Mouse (Mus musculus) stomach, embryonic 15.5 days (tissue): ENCODE measurements around the gene Kif21a. TPM values are rescaled to one million over a fixed set of nuclear protein-coding genes. Genes with fewer than 3 reads are reported as not detected.

Source experiments
- ATAC-seq: fragments of 200-750 bp; cut with Nextera tagmentation; 2 replicates; pipeline ENCODE4 v1.8.0; 2017; ENCODE audit warnings: low read depth, moderate number of reproducible peaks, moderate TSS enrichment; ENCODE audit not compliant: insufficient read depth, low FRiP score
- H3K27ac ChIP-seq: fragments of 300-500 bp; sonication (generic); 2 replicates; pipeline ENCODE4 v1.5.1; 2015; ENCODE audit warnings: mild to moderate bottlenecking, inconsistent platforms
- H3K27me3 ChIP-seq: fragments of 300-500 bp; sonication (generic); replicated peaks from 2 replicates; pipeline ENCODE4 v1.6.1; 2015; ENCODE audit warnings: inconsistent platforms
- H3K36me3 ChIP-seq: fragments of 300-500 bp; sonication (generic); 2 replicates; pipeline ENCODE4 v1.6.1; 2015; ENCODE audit warnings: inconsistent platforms
- H3K4me1 ChIP-seq: fragments of 300-500 bp; sonication (generic); 2 replicates; pipeline ENCODE4 v1.6.1; 2015; ENCODE audit warnings: inconsistent platforms
- H3K4me2 ChIP-seq: fragments of 300-500 bp; sonication (generic); 2 replicates; pipeline ENCODE4 v1.6.1; 2015; ENCODE audit warnings: mild to moderate bottlenecking, inconsistent platforms
- H3K4me3 ChIP-seq: fragments of 300-500 bp; sonication (generic); replicated peaks from 2 replicates; pipeline ENCODE4 v1.5.1; 2015; ENCODE audit warnings: inconsistent platforms
- H3K9ac ChIP-seq: fragments of 300-500 bp; sonication (generic); 2 replicates; pipeline ENCODE4 v1.6.1; 2015; ENCODE audit warnings: inconsistent platforms
- H3K9me3 ChIP-seq: fragments of 300-500 bp; sonication (generic); 2 replicates; pipeline ENCODE4 v1.6.1; 2016; ENCODE audit warnings: inconsistent platforms
- WGBS: fragments of 180-500 bp; shearing (Covaris S2); methylation state at CpG from one replicate; pipeline ENCODE4 v1.1.7; 2015; 5-methylcytosine and 5-hydroxymethylcytosine counted together
- polyA plus RNA-seq: library from polyadenylated mRNA; unstranded; fragments of >200 nt; fragmentation: Nextera tagmentation; extraction: Ambion mirVana; gene quantifications from 2 replicates; pipeline ENCODE4 v1.2.1, GENCODE M21; 2015

Kif21a gene
- polyA plus RNA-seq, 1 experiment from 2014 or later = 18.3 TPM

DNA sequence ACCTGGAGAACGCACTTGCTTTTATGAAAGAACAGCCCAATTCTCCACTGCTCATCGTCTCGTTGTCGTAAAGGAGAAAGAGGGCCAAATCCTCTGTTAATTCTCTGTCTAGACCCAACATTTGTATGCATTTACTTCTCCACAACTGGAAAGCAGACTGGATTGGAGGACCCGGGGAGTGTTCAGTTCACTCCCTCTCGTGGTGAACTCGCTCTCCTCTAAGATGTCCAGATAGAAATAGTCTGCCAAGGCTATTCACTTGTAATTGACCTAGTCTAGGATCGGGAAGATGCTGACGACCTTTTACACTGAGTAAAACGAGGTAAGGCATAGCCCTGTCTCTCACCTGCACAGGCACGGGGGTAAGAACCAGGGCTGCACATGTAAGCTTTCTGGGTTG is 2.1 kb downstream of the Kif21a start:
- WGBS = 81% methylated on average over 11 of the region's 11 CpGs
- H3K4me3 ChIP-seq = no peak overlapping the region
- no peak overlapping the region for H3K27ac ChIP-seq

DNA sequence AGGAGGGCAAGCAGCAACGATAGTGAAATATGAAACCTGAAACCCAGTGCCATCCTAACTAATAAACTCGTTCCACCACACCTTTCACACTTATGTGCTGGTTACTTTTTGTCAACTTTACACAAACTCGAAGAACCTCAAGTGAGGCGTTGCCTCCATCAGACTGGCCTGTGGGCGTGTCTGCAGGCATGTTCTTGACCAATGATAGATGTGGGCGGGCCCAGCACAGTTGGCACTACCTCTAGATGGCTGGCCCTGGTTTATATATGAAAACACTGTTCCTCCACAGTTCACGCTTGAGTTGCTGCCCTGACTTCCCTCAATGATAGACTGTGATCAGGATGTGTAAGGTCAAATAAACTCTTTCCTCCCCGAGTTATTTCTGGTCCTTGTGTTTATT is 3.2 kb downstream of the Kif21a start:
- Histone ChIP-seq H3K27ac (no peak overlapping the region), H3K9ac (no peak overlapping the region), H3K36me3 (no peaks in the 10 kb centered on the region), H3K4me2 (no peak overlapping the region), H3K9me3 (no peaks in the 10 kb centered on the region), H3K27me3 (no peaks in the 10 kb centered on the region), H3K4me1 (0 out of 2 replicates have a peak, but pooled peaks cover 2% of the 10 kb centered on the region), H3K4me3 (no peak overlapping the region)
- WGBS = 58% methylated on average over 8 of the region's 8 CpGs
- no peak for ATAC-seq

More for the DNA sequence above, 2.1 kb downstream of the Kif21a start:
- Histone ChIP-seq H3K36me3 (no peaks in the 10 kb centered on the region), H3K4me1 (0 out of 2 replicates have a peak, but pooled peaks cover 2% of the 10 kb centered on the region), H3K9me3 (no peaks in the 10 kb centered on the region), H3K9ac (no peak overlapping the region), H3K27me3 (no peaks in the 10 kb centered on the region), H3K4me2 (no peak overlapping the region)
- no peak for ATAC-seq

DNA sequence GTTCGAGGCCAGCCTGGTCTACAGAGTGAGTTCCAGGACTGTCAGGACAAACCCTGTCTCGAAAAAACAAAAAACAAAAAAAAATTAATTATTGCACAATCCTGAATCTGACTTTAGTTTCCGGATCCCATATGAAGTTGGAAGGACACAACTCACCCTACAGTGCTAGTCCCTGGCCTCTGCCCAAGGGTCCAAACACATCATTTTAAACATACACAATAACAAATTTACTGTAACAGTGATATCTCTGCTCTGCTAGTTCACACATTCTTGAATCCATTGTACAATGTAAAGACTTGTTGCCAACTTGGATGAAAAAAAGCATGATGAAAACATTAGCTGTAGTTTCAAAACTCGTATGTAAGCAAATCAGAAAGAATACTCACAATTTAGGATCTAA is 6.5 kb downstream of the Kif21a start:
- H3K9me3 ChIP-seq = no peaks in the 10 kb centered on the region
- 82% methylated on average over 4 of the region's 4 CpGs for WGBS
- ATAC-seq = no peak

DNA sequence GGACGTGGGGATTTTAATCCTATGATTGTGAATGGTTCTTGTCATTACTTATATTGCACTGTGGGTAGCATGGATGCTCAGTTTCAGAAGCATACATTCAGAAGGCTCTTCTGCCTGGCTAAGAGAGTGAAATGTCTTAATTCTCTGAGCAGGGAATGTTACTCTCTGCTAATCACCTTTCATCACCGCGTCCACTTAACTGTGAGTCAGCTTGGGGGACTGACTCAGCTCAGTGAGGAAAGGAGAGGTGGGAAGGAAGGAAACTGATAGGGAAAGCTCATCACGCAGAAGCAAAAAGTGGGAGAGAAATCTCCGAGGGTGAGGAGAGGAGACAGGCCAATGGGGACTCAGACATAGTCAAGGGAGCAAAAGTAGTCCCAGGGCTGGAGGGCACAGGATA is 10.9 kb downstream of the Kif21a start:
- no peak for ATAC-seq

More for the DNA sequence above, 6.5 kb downstream of the Kif21a start:
- Histone ChIP-seq H3K9ac (no peak overlapping the region), H3K4me2 (no peak overlapping the region), H3K36me3 (no peaks in the 10 kb centered on the region), H3K27ac (no peak overlapping the region), H3K4me3 (no peak overlapping the region), H3K27me3 (no peaks in the 10 kb centered on the region), H3K4me1 (no peaks in the 10 kb centered on the region)

DNA sequence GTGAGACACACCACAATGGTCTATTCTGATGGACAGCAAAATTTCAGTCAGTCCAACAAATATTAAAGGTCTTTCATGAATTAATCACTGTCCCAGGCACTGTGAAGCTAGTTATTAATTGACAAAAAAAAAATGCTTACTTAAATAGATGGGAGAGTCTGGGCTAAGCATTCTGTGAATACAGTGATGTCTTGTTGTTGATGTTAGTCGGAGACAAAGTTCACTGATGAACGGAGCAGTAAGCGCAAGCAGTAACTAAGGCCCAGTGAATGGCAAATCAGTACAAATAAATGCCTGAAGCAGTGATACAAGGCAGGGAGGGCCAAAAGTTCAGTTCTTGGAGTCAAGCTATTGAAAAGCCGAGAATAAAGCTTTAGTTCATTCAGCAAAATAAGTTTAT is 15.7 kb downstream of the Kif21a start:
- no peaks in the 10 kb centered on the region for H3K27me3 ChIP-seq
- no peak for ATAC-seq
- no peaks in the 10 kb centered on the region for H3K36me3 ChIP-seq
- no peaks in the 10 kb centered on the region for H3K9me3 ChIP-seq
- no peak overlapping the region for H3K4me3 ChIP-seq
- H3K9ac ChIP-seq = no peak overlapping the region
- H3K27ac ChIP-seq = no peak overlapping the region
- no peaks in the 10 kb centered on the region for H3K4me1 ChIP-seq
- 50% methylated on average over 4 of the region's 4 CpGs for WGBS
- no peak overlapping the region for H3K4me2 ChIP-seq

More for the DNA sequence above, 10.9 kb downstream of the Kif21a start:
- Histone ChIP-seq H3K4me1 (no peaks in the 10 kb centered on the region), H3K36me3 (no peaks in the 10 kb centered on the region), H3K27me3 (no peaks in the 10 kb centered on the region), H3K4me2 (no peak overlapping the region), H3K9ac (no peak overlapping the region), H3K27ac (no peak overlapping the region), H3K4me3 (no peak overlapping the region), H3K9me3 (no peaks in the 10 kb centered on the region)
- 69% methylated on average over 5 of the region's 5 CpGs for WGBS

DNA sequence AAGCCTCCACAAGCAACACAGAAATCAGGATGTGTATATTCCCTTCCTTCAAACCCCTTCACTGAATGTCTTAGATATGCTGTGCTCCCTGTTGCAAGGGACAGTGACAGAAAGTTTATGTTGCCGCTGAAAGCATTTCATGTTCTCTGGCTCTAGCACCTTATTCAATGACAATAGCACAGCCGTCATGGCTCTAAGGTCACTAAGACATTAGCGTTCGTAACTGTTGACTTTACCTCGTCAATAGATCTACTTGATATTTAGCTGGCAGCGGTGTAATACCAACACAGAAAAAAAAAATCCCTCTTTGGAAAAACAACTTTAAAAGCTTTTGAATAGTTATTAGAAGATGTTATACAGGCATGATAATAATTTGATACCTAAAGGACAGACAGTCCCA is 16.2 kb downstream of the Kif21a start:
- Histone ChIP-seq H3K4me1 (no peaks in the 10 kb centered on the region), H3K4me2 (no peak overlapping the region), H3K27ac (no peak overlapping the region), H3K4me3 (no peak overlapping the region), H3K9ac (no peak overlapping the region), H3K36me3 (no peaks in the 10 kb centered on the region), H3K27me3 (no peaks in the 10 kb centered on the region), H3K9me3 (no peaks in the 10 kb centered on the region)
- no peak for ATAC-seq
- WGBS = 59% methylated on average over 6 of the region's 6 CpGs

DNA sequence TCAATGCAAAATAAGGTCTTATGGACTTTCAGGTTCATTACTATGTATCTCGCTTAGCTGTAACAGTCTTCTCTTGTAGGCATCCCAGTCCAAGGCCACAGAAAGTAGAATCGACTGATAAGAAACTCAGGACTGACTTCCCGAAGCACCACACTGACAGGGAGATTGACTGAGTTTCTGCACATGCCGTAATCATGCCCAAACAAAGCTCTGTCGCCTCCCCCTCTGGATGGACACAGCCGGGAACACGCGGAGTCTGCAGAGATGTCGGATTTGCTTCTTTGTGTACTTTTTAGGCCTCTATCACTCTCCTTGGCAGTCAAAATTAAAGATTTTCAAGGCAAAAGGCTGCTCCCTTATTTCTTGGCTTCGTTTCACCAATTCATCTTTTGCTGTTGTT is 20.8 kb downstream of the Kif21a start:
- Histone ChIP-seq H3K9me3 (no peaks in the 10 kb centered on the region), H3K36me3 (no peaks in the 10 kb centered on the region), H3K4me2 (peak overlapping the region; percentile 8; the same call in 1 of the 2 replicates), H3K9ac (no peak overlapping the region), H3K4me1 (no peaks in the 10 kb centered on the region), H3K27ac (peak overlapping the region; percentile 2; the same call in 1 of the 2 replicates), H3K4me3 (no peak overlapping the region), H3K27me3 (no peaks in the 10 kb centered on the region)
- 50% methylated on average over 10 of the region's 10 CpGs for WGBS
- no peak for ATAC-seq

DNA sequence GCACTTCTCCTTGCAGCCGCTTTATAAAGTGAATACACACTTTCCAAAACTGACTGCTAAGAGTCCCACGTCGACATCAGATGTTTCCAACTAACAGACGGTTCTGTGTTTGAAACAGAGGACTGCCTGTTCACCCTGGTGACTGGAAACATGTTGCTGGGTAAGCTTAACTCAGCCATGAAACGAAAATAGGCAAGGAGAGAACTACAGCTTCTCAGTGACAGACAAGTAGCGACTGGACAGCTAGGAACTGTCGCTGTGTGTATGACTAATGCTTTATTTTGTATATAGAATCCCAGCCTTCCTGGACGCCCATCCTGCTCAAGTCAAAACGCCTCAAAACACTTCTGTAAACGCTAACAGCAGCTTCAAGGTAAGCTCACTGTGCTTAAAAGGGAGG is 21.3 kb downstream of the Kif21a start:
- Histone ChIP-seq H3K9ac (no peak overlapping the region), H3K36me3 (no peaks in the 10 kb centered on the region), H3K27me3 (no peaks in the 10 kb centered on the region), H3K4me3 (no peak overlapping the region), H3K4me1 (no peaks in the 10 kb centered on the region), H3K4me2 (peak overlapping the region; percentile 8; the same call in 1 of the 2 replicates), H3K27ac (peak overlapping the region; percentile 2; the same call in 1 of the 2 replicates), H3K9me3 (no peaks in the 10 kb centered on the region)
- WGBS = 38% methylated on average over 10 of the region's 10 CpGs
- ATAC-seq = no peak

DNA sequence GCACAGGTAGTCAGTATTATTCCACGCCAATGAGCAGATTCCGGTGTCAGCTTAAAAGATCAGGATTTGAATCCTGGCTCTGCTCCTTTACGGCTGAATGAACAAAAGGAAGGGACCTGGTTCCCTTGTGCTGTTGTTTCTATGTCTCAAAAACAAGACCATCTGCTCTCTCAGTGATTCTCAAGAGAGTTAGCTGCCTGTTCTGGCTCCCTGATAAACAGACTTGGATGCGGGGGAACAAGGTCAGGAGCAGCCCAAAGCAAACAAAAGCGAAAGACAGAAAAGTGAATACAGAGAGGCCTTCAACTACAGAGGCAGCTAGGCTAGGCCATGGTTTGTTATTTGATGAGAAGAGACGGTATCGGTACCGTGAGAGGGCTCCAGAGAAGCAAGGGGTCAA is 27.5 kb downstream of the Kif21a start:
- 80% methylated on average over 8 of the region's 8 CpGs for whole genome bisulfite sequencing
- Histone ChIP-seq H3K9ac (no peak overlapping the region), H3K27ac (no peak overlapping the region), H3K9me3 (no peaks in the 10 kb centered on the region), H3K4me2 (no peak overlapping the region), H3K36me3 (no peaks in the 10 kb centered on the region), H3K4me1 (no peaks in the 10 kb centered on the region), H3K4me3 (no peak overlapping the region), H3K27me3 (no peaks in the 10 kb centered on the region)
- ATAC-seq = no peak

DNA sequence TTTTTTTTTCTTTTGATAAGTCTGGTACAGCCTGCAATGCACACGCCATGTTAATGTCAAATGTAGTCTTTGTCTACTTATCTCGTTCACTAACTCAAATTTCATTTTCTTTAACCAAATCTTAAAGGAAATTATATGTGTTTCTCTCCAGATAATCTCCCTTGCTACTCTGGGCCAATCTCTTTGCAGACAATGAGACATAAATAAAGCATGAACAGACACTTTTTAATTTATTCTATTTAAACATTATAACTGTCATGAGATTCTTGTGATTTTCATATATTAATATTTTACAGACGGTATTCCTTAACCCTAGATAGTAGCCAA is 30.9 kb downstream of the Kif21a start:
- Histone ChIP-seq H3K27me3 (no peaks in the 10 kb centered on the region), H3K27ac (no peak overlapping the region; the same call in 1 of the 2 replicates), H3K4me3 (no peak overlapping the region), H3K4me1 (no peaks in the 10 kb centered on the region), H3K36me3 (no peaks in the 10 kb centered on the region), H3K4me2 (no peak overlapping the region), H3K9me3 (no peaks in the 10 kb centered on the region), H3K9ac (no peak overlapping the region)
- no peak for ATAC-seq
- 63% methylated on average over 3 of the region's 3 CpGs for whole genome bisulfite sequencing

DNA sequence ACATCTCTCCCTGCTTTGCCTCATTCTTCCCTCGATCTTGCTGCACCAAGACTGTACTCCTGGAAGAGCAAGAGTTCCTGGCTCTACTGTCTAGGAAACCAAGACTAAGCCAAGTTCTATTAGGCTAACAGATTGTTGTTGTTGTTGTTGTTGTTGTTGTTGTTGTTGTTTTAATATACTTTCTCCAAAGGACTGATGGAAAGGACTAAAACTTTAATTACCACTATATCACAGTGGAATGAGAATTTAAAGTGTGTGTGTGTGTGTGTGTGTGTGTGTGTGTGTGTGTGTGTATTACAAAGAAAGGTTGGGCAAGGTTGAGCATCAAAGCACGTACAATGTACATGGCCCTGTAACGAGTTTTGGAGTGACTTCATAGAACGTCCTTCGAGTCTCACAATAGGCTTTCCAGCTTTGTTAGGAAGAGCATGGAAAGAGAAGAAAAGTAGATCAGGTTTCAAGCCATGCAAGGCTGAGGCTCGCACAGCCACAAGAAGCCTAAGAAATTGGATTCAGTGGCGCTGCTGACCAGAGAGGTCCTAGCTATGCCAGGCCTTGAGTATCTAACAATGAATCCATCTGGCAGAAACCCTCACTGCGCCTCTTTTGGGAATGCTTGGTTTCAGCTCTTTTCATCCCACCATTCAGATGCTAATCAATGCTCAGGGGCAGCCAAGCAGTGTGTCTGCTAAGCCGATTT is 31.4 kb downstream of the Kif21a start:
- H3K4me1 ChIP-seq = 0 out of 2 replicates have a peak, but pooled peaks cover under 1% of the 10 kb centered on the region
- no peak overlapping the region for H3K9ac ChIP-seq
- ATAC-seq = no peak
- no peaks in the 10 kb centered on the region for H3K27me3 ChIP-seq
- 57% methylated on average over 9 of the region's 9 CpGs for WGBS
- no peaks in the 10 kb centered on the region for H3K36me3 ChIP-seq
- no peaks in the 10 kb centered on the region for H3K9me3 ChIP-seq
- 0 out of 2 replicates have a peak overlapping the region, but pooled peaks have one; percentile 25 for H3K4me2 ChIP-seq
- no peak overlapping the region for H3K4me3 ChIP-seq
- peak overlapping the region; percentile 54; the same call in 1 of the 2 replicates for H3K27ac ChIP-seq

DNA sequence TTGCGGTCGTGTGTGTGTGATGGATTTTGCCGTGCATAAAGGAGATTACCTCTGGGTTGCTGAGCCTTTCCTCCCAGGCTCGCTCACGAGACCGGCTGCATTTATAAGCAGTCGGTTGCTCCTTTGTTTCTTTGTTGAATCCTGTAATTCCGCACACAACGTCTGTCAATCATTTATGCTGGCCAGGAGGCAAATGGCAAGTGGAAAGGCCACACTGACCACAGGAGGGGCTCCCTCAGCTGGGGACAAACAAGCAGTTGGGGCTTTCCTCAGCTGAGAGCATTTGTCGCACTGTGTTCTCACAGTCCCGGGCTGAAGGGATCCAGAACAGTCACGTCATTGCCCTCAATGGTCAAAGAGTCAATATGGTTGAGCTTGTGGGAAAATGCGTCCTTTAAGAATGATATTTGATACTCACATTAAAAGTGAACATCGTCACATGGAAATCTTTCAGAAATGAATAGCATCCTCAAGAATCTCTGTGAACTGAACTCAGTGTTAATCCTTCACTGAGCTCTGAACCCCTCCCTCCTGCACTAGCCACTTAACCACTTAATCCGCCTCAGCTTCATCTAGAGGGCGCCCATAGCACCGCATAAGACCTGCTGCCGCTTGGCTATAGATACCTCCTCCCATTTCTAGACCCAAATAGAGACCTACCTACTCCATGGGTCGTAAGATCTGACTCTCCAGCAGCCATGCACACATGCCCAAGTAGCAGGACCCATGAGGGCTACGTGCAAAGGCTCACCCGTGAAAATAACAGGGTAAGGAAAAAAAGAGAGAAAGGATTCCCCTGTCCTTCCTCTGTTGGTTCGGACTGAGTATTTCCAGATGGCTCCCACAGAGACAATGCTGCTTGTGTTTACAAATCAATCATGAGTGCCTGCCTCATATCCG is 32.2 kb downstream of the Kif21a start:
- Histone ChIP-seq H3K4me1 (0 out of 2 replicates have a peak, but pooled peaks cover 2% of the 10 kb centered on the region), H3K9ac (no peak overlapping the region), H3K27ac (peak overlapping the region; percentile 54; the same call in 1 of the 2 replicates), H3K4me2 (0 out of 2 replicates have a peak overlapping the region, but pooled peaks have one; percentile 25), H3K27me3 (no peaks in the 10 kb centered on the region), H3K4me3 (no peak overlapping the region), H3K9me3 (no peaks in the 10 kb centered on the region), H3K36me3 (no peaks in the 10 kb centered on the region)
- 55% methylated on average over 23 of the region's 23 CpGs for WGBS
- ATAC-seq = no peak
